Mouse (Mus musculus): ENCODE measurements around the gene Xdh. TPM values are rescaled to one million over a fixed set of nuclear protein-coding genes. Genes with fewer than 3 reads are reported as not detected.

The Xdh gene
- polyA plus RNA-seq (2011; ENCODE audit: insufficient read depth, insufficient read length, low read depth, missing spikeins) = 0.38 TPM in 1 of 2 replicates, not detected in the other

DNA sequence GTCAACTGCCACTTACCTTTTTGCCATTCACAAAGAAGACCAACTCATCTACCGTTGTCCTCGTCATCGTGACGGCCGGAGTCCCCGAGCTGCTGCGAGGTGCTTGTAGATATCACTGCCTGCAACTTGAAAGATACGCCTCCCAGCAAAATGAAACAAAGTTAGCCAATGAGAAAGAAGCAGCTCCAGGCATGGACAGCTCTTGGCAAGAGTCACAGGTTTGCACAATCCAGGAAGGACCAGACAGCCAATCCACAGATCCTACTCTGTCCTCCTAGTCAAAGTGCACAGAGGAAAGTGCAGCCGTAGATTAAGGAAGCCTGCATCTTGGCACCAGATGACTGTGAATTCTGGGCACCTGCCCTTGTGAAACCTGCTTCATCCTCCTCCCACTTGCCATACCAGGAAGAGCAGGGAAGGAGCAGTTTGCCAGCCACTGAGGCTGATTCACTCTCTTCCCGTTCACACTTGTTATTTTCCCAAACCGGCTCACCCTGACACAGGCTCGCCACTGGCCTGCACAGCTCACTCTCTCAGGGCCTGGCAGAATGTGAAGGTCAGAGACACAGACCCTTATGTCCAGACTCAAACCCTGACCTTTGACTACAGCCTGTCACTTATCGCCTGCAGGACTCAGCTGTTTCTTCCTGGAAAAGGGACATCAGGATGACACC lies at the start of gene Xdh:
TSS of gene Xdh (minus strand) at position 135 of the 674 bp plus-strand sequence.
- Histone ChIP-seq H3K4me3 (ENCODE audit: low read depth, low read length) (no peak within 1 kb of the TSS), H3K36me3 (ENCODE audit: control insufficient read depth, insufficient read depth, low read length, poor library complexity, severe bottlenecking) (no peaks in the 10 kb centered on the region), H3K9ac (ENCODE audit: low read depth, poor library complexity, severe bottlenecking) (no peak within 1 kb of the TSS), H3K4me1 (ENCODE audit: control insufficient read depth, insufficient read depth, low read length) (no peaks in the 10 kb centered on the region), H3K27me3 (ENCODE audit: control insufficient read depth, insufficient read depth, low read length, poor library complexity, severe bottlenecking) (no peaks in the 10 kb centered on the region), H3K27ac (ENCODE audit: insufficient read depth, low read length) (no peak within 1 kb of the TSS), H3K9me3 (replicated peaks; ENCODE audit: control insufficient read depth, insufficient read depth, low read length, poor library complexity, severe bottlenecking) (peaks cover 5% of the 10 kb centered on the region; the same call in 1 of the 2 replicates)
- TF ChIP-seq EP300 (IDR thresholded peaks at IDR 0.05; ENCODE audit: insufficient read depth, low read depth, low read length) (no peak), POLR2A (IDR thresholded peaks at IDR 0.05; ENCODE audit: insufficient read depth, low read length) (no peak), CTCF (IDR thresholded peaks at IDR 0.05; ENCODE audit: low read depth, low read length) (no peak)

GRCm38 (mm10) chr17:73995907-73996645 lies 46.1 kb upstream of the Xdh start:
- no peak overlapping the region for H3K9ac ChIP-seq (ENCODE audit: low read depth, poor library complexity, severe bottlenecking)
- H3K36me3 ChIP-seq (ENCODE audit: control insufficient read depth, insufficient read depth, low read length, poor library complexity, severe bottlenecking) = no peaks in the 10 kb centered on the region
- no peaks in the 10 kb centered on the region for H3K27me3 ChIP-seq (ENCODE audit: control insufficient read depth, insufficient read depth, low read length, poor library complexity, severe bottlenecking)
- H3K9me3 ChIP-seq (replicated peaks; ENCODE audit: control insufficient read depth, insufficient read depth, low read length, poor library complexity, severe bottlenecking) = no peaks in the 10 kb centered on the region
- no peaks in the 10 kb centered on the region for H3K4me1 ChIP-seq (ENCODE audit: control insufficient read depth, insufficient read depth, low read length)
- H3K4me3 ChIP-seq (ENCODE audit: low read depth, low read length) = no peak overlapping the region
- H3K27ac ChIP-seq (ENCODE audit: insufficient read depth, low read length) = no peak overlapping the region
- no peak for TF ChIP-seq EP300 (IDR thresholded peaks at IDR 0.05; ENCODE audit: insufficient read depth, low read depth, low read length)
- TF ChIP-seq POLR2A (IDR thresholded peaks at IDR 0.05; ENCODE audit: insufficient read depth, low read length) = no peak
- TF ChIP-seq CTCF (IDR thresholded peaks at IDR 0.05; ENCODE audit: low read depth, low read length) = no peak

DNA sequence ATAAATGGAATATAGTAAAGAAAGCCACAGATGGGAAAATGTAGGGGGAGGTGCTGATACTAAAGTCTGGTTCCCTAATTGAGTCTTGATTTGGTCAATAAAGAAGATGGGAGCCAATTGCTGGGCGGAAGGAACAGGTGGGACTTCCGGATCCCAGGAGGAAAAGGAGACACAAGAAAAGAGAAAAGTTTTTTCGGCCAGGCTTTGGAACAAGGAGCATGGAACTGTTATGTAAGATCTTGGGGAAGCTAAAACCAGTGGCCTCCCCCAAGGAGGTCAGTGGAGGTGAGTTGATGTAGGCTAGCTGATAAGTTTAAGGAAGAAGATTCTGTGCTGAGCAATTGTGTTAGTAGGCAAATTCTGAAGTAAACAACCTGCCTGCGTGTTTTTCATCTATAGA lies 41.3 kb upstream of the Xdh start:
- H3K27ac ChIP-seq (ENCODE audit: insufficient read depth, low read length) = no peak overlapping the region
- TF ChIP-seq EP300 (IDR thresholded peaks at IDR 0.05; ENCODE audit: insufficient read depth, low read depth, low read length) = no peak
- no peak for TF ChIP-seq CTCF (IDR thresholded peaks at IDR 0.05; ENCODE audit: low read depth, low read length)
- no peak for TF ChIP-seq POLR2A (IDR thresholded peaks at IDR 0.05; ENCODE audit: insufficient read depth, low read length)
- peaks cover 2% of the 10 kb centered on the region for H3K4me1 ChIP-seq (ENCODE audit: control insufficient read depth, insufficient read depth, low read length)
- no peaks in the 10 kb centered on the region for H3K27me3 ChIP-seq (ENCODE audit: control insufficient read depth, insufficient read depth, low read length, poor library complexity, severe bottlenecking)
- no peaks in the 10 kb centered on the region for H3K9me3 ChIP-seq (replicated peaks; ENCODE audit: control insufficient read depth, insufficient read depth, low read length, poor library complexity, severe bottlenecking)
- no peak overlapping the region for H3K4me3 ChIP-seq (ENCODE audit: low read depth, low read length)
- no peak overlapping the region for H3K9ac ChIP-seq (ENCODE audit: low read depth, poor library complexity, severe bottlenecking)
- no peaks in the 10 kb centered on the region for H3K36me3 ChIP-seq (ENCODE audit: control insufficient read depth, insufficient read depth, low read length, poor library complexity, severe bottlenecking)

GRCm38 (mm10) chr17:73986571-73986970 lies 36.6 kb upstream of the Xdh start:
- Histone ChIP-seq H3K4me1 (ENCODE audit: control insufficient read depth, insufficient read depth, low read length) (peaks cover 2% of the 10 kb centered on the region), H3K4me3 (ENCODE audit: low read depth, low read length) (no peak overlapping the region), H3K27me3 (ENCODE audit: control insufficient read depth, insufficient read depth, low read length, poor library complexity, severe bottlenecking) (no peaks in the 10 kb centered on the region), H3K9me3 (replicated peaks; ENCODE audit: control insufficient read depth, insufficient read depth, low read length, poor library complexity, severe bottlenecking) (no peaks in the 10 kb centered on the region), H3K27ac (ENCODE audit: insufficient read depth, low read length) (no peak overlapping the region), H3K9ac (ENCODE audit: low read depth, poor library complexity, severe bottlenecking) (no peak overlapping the region), H3K36me3 (ENCODE audit: control insufficient read depth, insufficient read depth, low read length, poor library complexity, severe bottlenecking) (no peaks in the 10 kb centered on the region)
- no peak for TF ChIP-seq CTCF (IDR thresholded peaks at IDR 0.05; ENCODE audit: low read depth, low read length)
- TF ChIP-seq POLR2A (IDR thresholded peaks at IDR 0.05; ENCODE audit: insufficient read depth, low read length) = no peak
- TF ChIP-seq EP300 (IDR thresholded peaks at IDR 0.05; ENCODE audit: insufficient read depth, low read depth, low read length) = no peak

- H3K4me3 ChIP-seq (ENCODE audit: low read depth, low read length) = no peak overlapping the region
- H3K36me3 ChIP-seq (ENCODE audit: control insufficient read depth, insufficient read depth, low read length, poor library complexity, severe bottlenecking) = no peaks in the 10 kb centered on the region
- H3K9ac ChIP-seq (ENCODE audit: low read depth, poor library complexity, severe bottlenecking) = no peak overlapping the region
- H3K27me3 ChIP-seq (ENCODE audit: control insufficient read depth, insufficient read depth, low read length, poor library complexity, severe bottlenecking) = no peaks in the 10 kb centered on the region
- H3K4me1 ChIP-seq (ENCODE audit: control insufficient read depth, insufficient read depth, low read length) = peaks cover 2% of the 10 kb centered on the region
- H3K27ac ChIP-seq (ENCODE audit: insufficient read depth, low read length) = no peak overlapping the region
- no peaks in the 10 kb centered on the region for H3K9me3 ChIP-seq (replicated peaks; ENCODE audit: control insufficient read depth, insufficient read depth, low read length, poor library complexity, severe bottlenecking)
- TF ChIP-seq CTCF (IDR thresholded peaks at IDR 0.05; ENCODE audit: low read depth, low read length) (no peak), POLR2A (IDR thresholded peaks at IDR 0.05; ENCODE audit: insufficient read depth, low read length) (no peak), EP300 (IDR thresholded peaks at IDR 0.05; ENCODE audit: insufficient read depth, low read depth, low read length) (no peak)
Measured at GRCm38 (mm10) chr17:73985936-73986335, 35.9 kb upstream of the Xdh start.

- H3K9me3 ChIP-seq (replicated peaks; ENCODE audit: control insufficient read depth, insufficient read depth, low read length, poor library complexity, severe bottlenecking) = no peaks in the 10 kb centered on the region
- no peaks in the 10 kb centered on the region for H3K27me3 ChIP-seq (ENCODE audit: control insufficient read depth, insufficient read depth, low read length, poor library complexity, severe bottlenecking)
- no peak overlapping the region for H3K4me3 ChIP-seq (ENCODE audit: low read depth, low read length)
- peaks cover under 1% of the 10 kb centered on the region for H3K4me1 ChIP-seq (ENCODE audit: control insufficient read depth, insufficient read depth, low read length)
- H3K36me3 ChIP-seq (ENCODE audit: control insufficient read depth, insufficient read depth, low read length, poor library complexity, severe bottlenecking) = no peaks in the 10 kb centered on the region
- no peak overlapping the region for H3K27ac ChIP-seq (ENCODE audit: insufficient read depth, low read length)
- no peak overlapping the region for H3K9ac ChIP-seq (ENCODE audit: low read depth, poor library complexity, severe bottlenecking)
- TF ChIP-seq CTCF (IDR thresholded peaks at IDR 0.05; ENCODE audit: low read depth, low read length) = no peak
Measured at GRCm38 (mm10) chr17:73984508-73984907, 34.5 kb upstream of the Xdh start.
